Mouse (Mus musculus) kidney, postnatal 0 days (tissue): ENCODE measurements around the gene Cntnap2. TPM values are rescaled to one million over a fixed set of nuclear protein-coding genes. Genes with fewer than 3 reads are reported as not detected.

ENCODE experiments used
- ATAC-seq: fragments of 200-750 bp; cut with Nextera tagmentation; replicated peaks from 2 replicates; pipeline ENCODE4 v1.8.0; 2017; ENCODE audit warnings: low read depth, moderate number of reproducible peaks, moderate TSS enrichment, moderate library complexity; ENCODE audit not compliant: low FRiP score
- DNase-seq: peaks from one replicate; pipeline ENCODE4 v3.0.0-alpha.2; 2016; ENCODE audit warnings: low spot score
- H3K27ac ChIP-seq: fragments of 300-500 bp; sonication (generic); 2 replicates; pipeline ENCODE4 v1.5.1; 2014; ENCODE audit warnings: mild to moderate bottlenecking
- H3K27me3 ChIP-seq: fragments of 300-500 bp; sonication (generic); 2 replicates; pipeline ENCODE4 v1.6.1; 2014; ENCODE audit warnings: low read length, mixed read lengths; ENCODE audit not compliant: insufficient read depth
- H3K36me3 ChIP-seq: fragments of 300-500 bp; sonication (generic); 2 replicates; pipeline ENCODE4 v1.6.1; 2014; ENCODE audit warnings: low read length, mixed read lengths; ENCODE audit not compliant: insufficient read depth
- H3K4me1 ChIP-seq: fragments of 300-500 bp; sonication (generic); replicated peaks from 2 replicates; pipeline ENCODE4 v1.6.1; 2014; ENCODE audit warnings: antibody characterized with exemption, low read length, mixed read lengths; ENCODE audit not compliant: insufficient read depth
- H3K4me2 ChIP-seq: fragments of 300-500 bp; sonication (generic); 2 replicates; pipeline ENCODE4 v1.6.1; 2014; ENCODE audit warnings: mild to moderate bottlenecking, low read length, moderate library complexity, mixed read lengths
- H3K4me3 ChIP-seq: fragments of 300-500 bp; sonication (generic); replicated peaks from 2 replicates; pipeline ENCODE4 v1.5.1; 2014; ENCODE audit warnings: low read depth, low read length
- H3K9ac ChIP-seq: fragments of 300-500 bp; sonication (generic); 2 replicates; pipeline ENCODE4 v1.6.1; 2014; ENCODE audit warnings: low read depth, low read length
- H3K9me3 ChIP-seq: fragments of 300-500 bp; sonication (generic); replicated peaks from 2 replicates; pipeline ENCODE4 v1.6.1; 2016; ENCODE audit warnings: low read length, inconsistent platforms, mixed read lengths
- CTCF ChIP-seq: IDR thresholded peaks from 2 replicates; pipeline ENCODE4 v1.5.1; 2016; ENCODE audit warnings: antibody characterized with exemption, low read depth, mild to moderate bottlenecking, moderate library complexity
- WGBS: fragments of 180-500 bp; shearing (Covaris S2); extraction: QIAGEN DNeasy Blood & Tissue Kit; methylation state at CpG from one replicate; pipeline ENCODE4 v1.1.7; 2014; 5-methylcytosine and 5-hydroxymethylcytosine counted together
- polyA plus RNA-seq: library from polyadenylated mRNA; unstranded; fragments of >200 nt; fragmentation: Nextera tagmentation; extraction: Ambion mirVana; gene quantifications from 2 replicates; pipeline ENCODE4 v1.2.1, GENCODE M21; 2015

Cntnap2 gene
- polyA plus RNA-seq, 1 experiment from 2014 or later = 2.8 TPM

- Histone ChIP-seq H3K4me2 (no peak overlapping the region), H3K4me1 (no peaks in the 10 kb centered on the region), H3K9me3 (no peaks in the 10 kb centered on the region), H3K27me3 (no peaks in the 10 kb centered on the region), H3K9ac (no peak overlapping the region), H3K36me3 (no peaks in the 10 kb centered on the region), H3K27ac (no peak overlapping the region), H3K4me3 (no peak overlapping the region)
- DNase-seq (peak; percentile 50), ATAC-seq (peak; percentile 67)
- TF ChIP-seq CTCF = no peak
- WGBS = 56% methylated on average over 2 of the region's 2 CpGs
Measured at GRCm38 (mm10) chr6:46963261-46963660, 1904.1 kb downstream of the Cntnap2 start.

- H3K9me3 ChIP-seq = no peaks in the 10 kb centered on the region
- H3K36me3 ChIP-seq = no peaks in the 10 kb centered on the region
- H3K27me3 ChIP-seq = no peaks in the 10 kb centered on the region
- no peak overlapping the region for H3K9ac ChIP-seq
- no peak overlapping the region for H3K4me2 ChIP-seq
- H3K4me3 ChIP-seq = no peak overlapping the region
- DNase-seq (peak; percentile 67), ATAC-seq (peak; percentile 73)
- no peaks in the 10 kb centered on the region for H3K4me1 ChIP-seq
- no peak overlapping the region for H3K27ac ChIP-seq
- WGBS = 40% methylated on average over 3 of the region's 3 CpGs
- no peak for TF ChIP-seq CTCF
Measured at GRCm38 (mm10) chr6:46963693-46964092, 1904.5 kb downstream of the Cntnap2 start.

- Histone ChIP-seq H3K9me3 (no peaks in the 10 kb centered on the region), H3K4me2 (no peak overlapping the region), H3K36me3 (no peaks in the 10 kb centered on the region), H3K27me3 (no peaks in the 10 kb centered on the region), H3K9ac (no peak overlapping the region), H3K4me3 (no peak overlapping the region), H3K4me1 (no peaks in the 10 kb centered on the region), H3K27ac (no peak overlapping the region)
- WGBS = 82% methylated on average over 2 of the region's 2 CpGs
- no peak for TF ChIP-seq CTCF
- ATAC-seq = no peak
- DNase-seq = no peak
Measured at GRCm38 (mm10) chr6:46972640-46973039, 1913.5 kb downstream of the Cntnap2 start.

GRCm38 (mm10) chr6:46996010-46996602 lies 1936.9 kb downstream of the Cntnap2 start:
- no peak for ATAC-seq
- Histone ChIP-seq H3K9me3 (no peaks in the 10 kb centered on the region), H3K27ac (no peak overlapping the region), H3K4me3 (no peak overlapping the region), H3K4me1 (no peaks in the 10 kb centered on the region), H3K27me3 (no peaks in the 10 kb centered on the region), H3K4me2 (no peak overlapping the region), H3K36me3 (no peaks in the 10 kb centered on the region), H3K9ac (no peak overlapping the region)
- DNase-seq = no peak
- WGBS = 84% methylated on average over 6 of the region's 6 CpGs
- TF ChIP-seq CTCF = no peak

GRCm38 (mm10) chr6:47004430-47004829 lies 1945.3 kb downstream of the Cntnap2 start:
- DNase-seq (no peak), ATAC-seq (no peak)
- H3K4me3 ChIP-seq = no peak overlapping the region
- H3K4me2 ChIP-seq = no peak overlapping the region
- H3K36me3 ChIP-seq = no peaks in the 10 kb centered on the region
- no peak for TF ChIP-seq CTCF
- H3K27ac ChIP-seq = no peak overlapping the region
- 34% methylated on average over 3 of the region's 3 CpGs for WGBS
- H3K4me1 ChIP-seq = no peaks in the 10 kb centered on the region
- H3K27me3 ChIP-seq = no peaks in the 10 kb centered on the region
- no peaks in the 10 kb centered on the region for H3K9me3 ChIP-seq
- no peak overlapping the region for H3K9ac ChIP-seq

GRCm38 (mm10) chr6:47012933-47013332 lies 1953.8 kb downstream of the Cntnap2 start:
- 91% methylated on average over 4 of the region's 4 CpGs for WGBS
- Histone ChIP-seq H3K4me2 (no peak overlapping the region), H3K27me3 (no peaks in the 10 kb centered on the region), H3K9me3 (no peaks in the 10 kb centered on the region), H3K9ac (no peak overlapping the region), H3K4me3 (no peak overlapping the region), H3K4me1 (no peaks in the 10 kb centered on the region), H3K27ac (no peak overlapping the region), H3K36me3 (no peaks in the 10 kb centered on the region)
- ATAC-seq = no peak
- TF ChIP-seq CTCF = no peak
- no peak for DNase-seq

- Histone ChIP-seq H3K27me3 (no peaks in the 10 kb centered on the region), H3K27ac (no peak overlapping the region), H3K36me3 (no peaks in the 10 kb centered on the region), H3K9me3 (no peaks in the 10 kb centered on the region), H3K4me1 (no peaks in the 10 kb centered on the region), H3K9ac (no peak overlapping the region), H3K4me3 (no peak overlapping the region), H3K4me2 (no peak overlapping the region)
- TF ChIP-seq CTCF = peak; percentile 90
- WGBS = 8% methylated on average over 4 of the region's 4 CpGs
- ATAC-seq = 0 out of 2 replicates have a peak, but pooled peaks have one; percentile 43
- DNase-seq = peak; percentile 93
Measured at GRCm38 (mm10) chr6:47013535-47013934, 1954.4 kb downstream of the Cntnap2 start.
